Mouse (Mus musculus) small intestine, adult 2 months (tissue): ENCODE measurements around the gene Ucp3. TPM values are rescaled to one million over a fixed set of nuclear protein-coding genes. Genes with fewer than 3 reads are reported as not detected.

Experiments used
- H3K27ac ChIP-seq: fragments of 200-500 bp; 2 replicates; pipeline ENCODE4 v1.5.1; 2012; ENCODE audit warnings: low read depth, low read length, control low read depth, inconsistent platforms; ENCODE audit not compliant: insufficient read depth
- H3K27me3 ChIP-seq: fragments of 200-500 bp; 2 replicates; pipeline ENCODE4 v1.6.1; 2012; ENCODE audit warnings: mild to moderate bottlenecking, moderate library complexity, low read length, inconsistent platforms; ENCODE audit not compliant: control insufficient read depth, insufficient read depth
- H3K36me3 ChIP-seq: fragments of 200-500 bp; 2 replicates; pipeline ENCODE4 v1.6.1; 2012; ENCODE audit warnings: mild to moderate bottlenecking, low read length, control low read depth, inconsistent platforms; ENCODE audit not compliant: control insufficient read depth, insufficient read depth
- H3K4me1 ChIP-seq: fragments of 200-500 bp; 2 replicates; pipeline ENCODE4 v1.6.1; 2012; ENCODE audit warnings: low read length, inconsistent platforms, mixed read lengths; ENCODE audit not compliant: control insufficient read depth, insufficient read depth, insufficient read length
- H3K4me3 ChIP-seq: fragments of 200-500 bp; 2 replicates; pipeline ENCODE4 v1.5.1; 2012; ENCODE audit warnings: low read depth, mild to moderate bottlenecking, control low read depth, inconsistent platforms, low read length, moderate library complexity
- CTCF ChIP-seq: fragments of 200-500 bp; IDR thresholded peaks from 2 replicates; pipeline ENCODE4 v1.5.1; 2012; ENCODE audit warnings: low read depth, mild to moderate bottlenecking, control low read depth, inconsistent platforms, low read length, moderate library complexity, mixed read lengths; ENCODE audit not compliant: insufficient replicate concordance, insufficient read length; ENCODE audit errors: extremely low read depth
- POLR2A ChIP-seq: fragments of 200-500 bp; IDR thresholded peaks from 2 replicates; pipeline ENCODE4 v1.6.1; 2012; ENCODE audit warnings: low read depth, mild to moderate bottlenecking, control low read depth, inconsistent platforms, low read length, moderate library complexity
- WGBS: fragments of 180-500 bp; shearing (Covaris S2); methylation state at CpG from one replicate; pipeline ENCODE4 v1.1.7; 2018; 5-methylcytosine and 5-hydroxymethylcytosine counted together
- polyA plus RNA-seq: library from polyadenylated mRNA; depleted of rRNA; stranded (reverse); fragments of >200 nt; gene quantifications from 2 replicates; pipeline ENCODE4 v1.2.3, GENCODE M21; 2012

Ucp3 gene
- polyA plus RNA-seq, 1 experiment: 0.23 TPM

DNA sequence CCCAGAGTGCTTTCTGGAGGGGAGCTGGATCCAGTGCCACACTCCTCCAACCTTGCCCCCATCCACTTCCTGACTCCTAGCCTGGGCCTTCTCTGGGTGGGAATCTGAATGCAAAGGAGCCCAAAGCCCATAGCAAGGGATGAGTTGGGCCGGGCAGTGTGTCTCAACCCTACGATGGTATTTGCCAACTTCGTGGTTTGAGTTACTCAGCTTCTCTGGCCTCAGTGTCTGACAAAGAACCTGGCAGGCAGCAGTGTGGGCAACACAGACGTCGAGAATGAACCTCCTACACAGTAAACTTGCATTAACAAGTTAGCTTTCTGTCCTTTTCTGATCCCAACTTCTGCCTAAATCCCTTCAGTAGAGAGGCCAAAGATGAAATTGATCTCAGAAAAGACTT, 11.7 kb downstream of the Ucp3 start:
- H3K36me3 ChIP-seq: no peaks in the 10 kb centered on the region
- H3K27me3 ChIP-seq: no peaks in the 10 kb centered on the region
- no peak overlapping the region for H3K27ac ChIP-seq
- TF ChIP-seq CTCF (no peak), POLR2A (no peak)
- H3K4me1 ChIP-seq: no peaks in the 10 kb centered on the region
- 93% methylated on average over 5 of the region's 5 CpGs for WGBS
- no peak overlapping the region for H3K4me3 ChIP-seq

GRCm38 (mm10) chr7:100487301-100487700, 14.5 kb downstream of the Ucp3 start:
- TF ChIP-seq CTCF (no peak), POLR2A (no peak)
- Histone ChIP-seq H3K36me3 (no peaks in the 10 kb centered on the region), H3K27me3 (no peaks in the 10 kb centered on the region), H3K4me3 (no peak overlapping the region), H3K27ac (no peak overlapping the region), H3K4me1 (no peaks in the 10 kb centered on the region)
- 66% methylated on average over 2 of the region's 2 CpGs for WGBS

GRCm38 (mm10) chr7:100488474-100489048, 15.8 kb downstream of the Ucp3 start:
- no peaks in the 10 kb centered on the region for H3K4me1 ChIP-seq
- H3K27ac ChIP-seq: no peak overlapping the region
- WGBS: 57% methylated on average over 10 of the region's 10 CpGs

GRCm38 (mm10) chr7:100492391-100493116, 19.8 kb downstream of the Ucp3 start:
- WGBS: 4% methylated on average over 36 of the region's 36 CpGs
- Histone ChIP-seq H3K4me1 (peaks cover 16% of the 10 kb centered on the region), H3K27me3 (no peaks in the 10 kb centered on the region), H3K4me3 (peak overlapping the region; percentile 72), H3K36me3 (peaks cover 23% of the 10 kb centered on the region), H3K27ac (peak overlapping the region; percentile 81)
- TF ChIP-seq CTCF: peak; percentile 21; the same call in 1 of the 2 replicates
- TF ChIP-seq POLR2A: no peak

More at GRCm38 (mm10) chr7:100488474-100489048, 15.8 kb downstream of the Ucp3 start:
- H3K36me3 ChIP-seq: no peaks in the 10 kb centered on the region
- H3K4me3 ChIP-seq: no peak overlapping the region
- no peaks in the 10 kb centered on the region for H3K27me3 ChIP-seq
- TF ChIP-seq CTCF: no peak
- no peak for TF ChIP-seq POLR2A

DNA sequence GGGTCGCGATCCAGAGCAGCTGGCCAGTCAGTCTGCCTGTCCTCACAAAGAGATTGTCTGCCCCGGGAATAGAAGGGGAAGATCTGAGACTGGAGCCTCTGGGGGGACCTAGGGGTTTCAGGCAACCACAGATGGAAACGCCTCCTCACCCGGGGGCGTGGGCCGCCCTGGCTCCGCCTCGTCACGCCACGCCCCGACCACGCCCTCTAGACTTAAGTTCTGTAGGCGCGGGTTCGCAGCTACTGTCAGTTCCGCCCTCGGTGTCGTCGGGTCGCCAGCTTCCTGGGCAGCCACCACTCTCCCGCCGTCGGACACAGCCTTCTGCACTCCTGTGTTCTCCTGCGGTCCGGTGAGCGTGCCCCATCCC, 20.3 kb downstream of the Ucp3 start, which contains the start of gene Ucp2:
TSS of gene Ucp2 (plus strand) at position 221 of the 367 bp plus-strand sequence.
- Histone ChIP-seq H3K27ac (peak within 1 kb of the TSS; percentile 92), H3K27me3 (no peaks in the 10 kb centered on the region), H3K4me3 (peak within 1 kb of the TSS; percentile 72), H3K36me3 (peaks cover 28% of the 10 kb centered on the region), H3K4me1 (peaks cover 16% of the 10 kb centered on the region)
- no peak for TF ChIP-seq CTCF
- peak; percentile 99 for TF ChIP-seq POLR2A
- WGBS: under 1% methylated on average over 27 of the region's 27 CpGs

DNA sequence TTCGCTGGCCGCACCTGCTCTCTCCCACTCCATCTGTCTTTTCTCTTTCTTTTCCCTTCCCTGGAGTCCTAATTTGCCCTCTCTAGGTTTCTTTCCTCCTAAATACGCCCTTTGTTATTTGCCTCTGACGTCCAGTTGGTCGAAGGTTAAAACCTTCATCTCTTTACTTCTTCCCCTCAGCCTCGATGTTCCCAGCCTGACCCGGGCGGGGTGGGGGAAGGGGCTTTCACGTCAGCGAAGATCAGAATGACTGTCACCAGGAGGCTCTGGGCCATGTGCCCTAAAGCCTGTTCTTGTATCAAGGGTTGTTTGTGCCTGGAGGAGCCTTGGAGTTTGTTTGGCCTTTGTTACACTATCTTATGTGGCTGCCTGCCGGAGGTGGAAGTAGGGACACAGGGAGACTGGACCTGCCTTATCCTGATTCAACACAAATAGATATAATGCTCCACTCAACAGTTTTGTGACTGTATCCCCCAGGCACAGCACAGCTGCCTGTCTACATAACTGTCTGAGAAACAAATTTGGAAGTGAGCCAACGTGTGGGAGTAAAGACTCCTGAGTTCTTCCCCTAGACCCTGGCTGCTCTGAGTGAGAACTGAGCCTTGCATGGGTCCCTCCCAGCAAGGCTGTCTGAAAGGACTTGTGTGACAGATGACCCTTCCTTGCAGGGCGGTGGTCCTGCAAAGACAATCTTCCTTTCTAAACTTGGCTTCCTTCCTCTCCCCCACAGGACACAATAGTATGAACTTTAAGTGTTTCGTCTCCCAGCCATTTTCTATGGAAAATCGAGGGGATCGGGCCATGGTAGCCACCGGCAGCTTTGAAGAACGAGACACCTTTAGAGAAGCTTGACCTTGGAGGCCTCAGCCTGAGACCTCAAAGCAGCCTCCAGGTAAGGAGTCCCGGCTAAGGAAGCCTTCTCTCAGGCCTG, 21.0 kb downstream of the Ucp3 start:
- no peaks in the 10 kb centered on the region for H3K27me3 ChIP-seq
- H3K27ac ChIP-seq: peak overlapping the region; percentile 92
- WGBS: 6% methylated on average over 19 of the region's 19 CpGs
- peak overlapping the region; percentile 72 for H3K4me3 ChIP-seq
- H3K36me3 ChIP-seq: peaks cover 35% of the 10 kb centered on the region
- TF ChIP-seq POLR2A: no peak
- no peak for TF ChIP-seq CTCF
- peaks cover 16% of the 10 kb centered on the region for H3K4me1 ChIP-seq

DNA sequence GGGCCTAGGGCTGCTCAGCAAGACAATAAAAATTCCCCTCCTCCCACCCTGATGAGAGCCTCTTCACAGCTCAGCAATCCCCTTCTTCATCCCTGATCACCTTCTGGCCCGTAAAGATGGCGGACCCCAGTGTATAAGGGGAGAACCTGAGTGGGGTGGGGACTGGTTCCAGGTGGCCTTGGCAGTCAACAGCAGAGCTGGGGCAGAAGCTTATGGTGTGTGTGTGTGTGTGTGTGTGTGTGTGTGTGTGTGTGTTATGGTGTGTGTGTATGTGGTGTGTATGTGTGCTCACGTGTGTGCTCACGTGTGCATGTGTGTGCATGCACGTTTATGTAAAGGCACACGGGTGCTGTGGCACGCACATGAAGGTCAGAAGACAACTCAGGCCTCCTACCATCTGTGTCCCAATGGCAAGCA, 21.6 kb downstream of the Ucp3 start:
- Histone ChIP-seq H3K27me3 (no peaks in the 10 kb centered on the region), H3K4me1 (peaks cover 16% of the 10 kb centered on the region), H3K36me3 (peaks cover 41% of the 10 kb centered on the region), H3K27ac (peak overlapping the region; percentile 92), H3K4me3 (peak overlapping the region; percentile 72)
- TF ChIP-seq POLR2A (no peak), CTCF (no peak)
- WGBS: 13% methylated on average over 7 of the region's 7 CpGs
